Mouse (Mus musculus) lung, postnatal 14 days (tissue): ENCODE measurements at regions not wholly inside any gene's neighbourhood (a gene's known extent, or its start where the extent isn't known, plus 50 kb on each side); places are given as distances from the start of the nearest gene placed in this dataset.

Experiments used
- DNase-seq: peaks from one replicate; pipeline ENCODE4 v3.0.0; 2021

- no peak for DNase-seq
Measured at GRCm38 (mm10) chr19:33053199-33053867, 296.0 kb downstream of the Pten start.

GRCm38 (mm10) chr19:33056372-33056791 is 299.1 kb downstream of the Pten start:
- no peak for DNase-seq

GRCm38 (mm10) chr19:33061006-33061405 is 303.7 kb downstream of the Pten start:
- DNase-seq: no peak

GRCm38 (mm10) chr19:33062165-33063058 is 305.1 kb downstream of the Pten start:
- DNase-seq: no peak

GRCm38 (mm10) chr19:33065274-33066200 is 308.2 kb downstream of the Pten start:
- DNase-seq: peak; percentile 24

- peak; percentile 21 for DNase-seq
Measured at GRCm38 (mm10) chr19:33068351-33068955, 311.2 kb downstream of the Pten start.

- no peak for DNase-seq
Measured at GRCm38 (mm10) chr19:33069761-33070160, 312.5 kb downstream of the Pten start.

- DNase-seq: no peak
Measured at GRCm38 (mm10) chr19:33072299-33072698, 315.0 kb downstream of the Pten start.

- DNase-seq: no peak
Measured at GRCm38 (mm10) chr19:33074907-33075306, 317.2 kb downstream of the Rnls start.

- no peak for DNase-seq
Measured at GRCm38 (mm10) chr19:33078681-33079360, 313.3 kb downstream of the Rnls start.

- DNase-seq: no peak
Measured at GRCm38 (mm10) chr19:33079959-33080358, 312.1 kb downstream of the Rnls start.

GRCm38 (mm10) chr19:33081493-33081892 is 310.6 kb downstream of the Rnls start:
- no peak for DNase-seq

- no peak for DNase-seq
Measured at GRCm38 (mm10) chr19:33083371-33083770, 308.7 kb downstream of the Rnls start.

GRCm38 (mm10) chr19:33084683-33085082 is 307.4 kb downstream of the Rnls start:
- DNase-seq: no peak
